Mouse (Mus musculus): ENCODE measurements around the gene Ccdc61.

GRCm38 (mm10) chr7:18957569-18958383 is 47.6 kb upstream of the Ccdc61 start:
- TF ChIP-seq ZC3H11A (IDR thresholded peaks at IDR 0.05; ENCODE audit: borderline replicate concordance, low read depth, low read length) (no peak), CHD2 (IDR thresholded peaks at IDR 0.05; ENCODE audit: low read depth, low read length) (no peak)
